Mouse (Mus musculus) brain, adult 2 months (tissue): ENCODE results near the gene Ell3.
A peak's percentile ranks its signal among the peaks of the same experiment; 100 is the strongest.

Source experiments
- DNase-seq: peaks from one replicate; pipeline ENCODE4 v3.0.0; 2011; ENCODE audit warnings: low read depth, low spot score

Gene Ell3

GRCm38 (mm10) chr2:121448136-121448535 lies 4.1 kb upstream of the Ell3 start:
- peak; percentile 41 for DNase-seq

GRCm38 (mm10) chr2:121447006-121447405 lies 2.9 kb upstream of the Ell3 start:
- no peak for DNase-seq

GRCm38 (mm10) chr2:121446506-121446905 lies 2.4 kb upstream of the Ell3 start:
- no peak for DNase-seq

- no peak for DNase-seq
Observed at GRCm38 (mm10) chr2:121445117-121445516, 1.0 kb upstream of the Ell3 start.

- DNase-seq = peak; percentile 28
Observed at GRCm38 (mm10) chr2:121443068-121443349, 1.1 kb downstream of the Ell3 start.

- peak; percentile 43 for DNase-seq
Observed at GRCm38 (mm10) chr2:121442259-121443067, 1.6 kb downstream of the Ell3 start.

GRCm38 (mm10) chr2:121441800-121442199 lies 2.3 kb downstream of the Ell3 start:
- DNase-seq = no peak

GRCm38 (mm10) chr2:121440834-121441605 lies 3.1 kb downstream of the Ell3 start:
- no peak for DNase-seq

GRCm38 (mm10) chr2:121439746-121440145 lies 4.3 kb downstream of the Ell3 start:
- no peak for DNase-seq

- peak; percentile 28 for DNase-seq
Observed at GRCm38 (mm10) chr2:121434854-121435253, 9.2 kb downstream of the Ell3 start.

GRCm38 (mm10) chr2:121425890-121426289 lies 18.2 kb downstream of the Ell3 start:
- no peak for DNase-seq

GRCm38 (mm10) chr2:121423166-121423565 lies 20.9 kb downstream of the Ell3 start:
- DNase-seq = no peak

- no peak for DNase-seq
Observed at GRCm38 (mm10) chr2:121418476-121418875, 25.6 kb downstream of the Ell3 start.

GRCm38 (mm10) chr2:121416356-121416755 lies 27.7 kb downstream of the Ell3 start:
- DNase-seq = no peak

- DNase-seq = peak; percentile 56
Observed at GRCm38 (mm10) chr2:121415591-121415990, 28.5 kb downstream of the Ell3 start.

GRCm38 (mm10) chr2:121415103-121415502 lies 29.0 kb downstream of the Ell3 start:
- DNase-seq = no peak

- DNase-seq = peak; percentile 71
Observed at GRCm38 (mm10) chr2:121414139-121414685, 29.9 kb downstream of the Ell3 start.

- DNase-seq = peak; percentile 98
Observed at GRCm38 (mm10) chr2:121413387-121414042, 30.6 kb downstream of the Ell3 start, which contains the start of the genes Pdia3 and Catsper2. Gene Pdia3 (plus strand): TSS chr2:121413775. Gene Catsper2 (minus strand): TSS chr2:121413792.

GRCm38 (mm10) chr2:121412843-121413386 lies 31.2 kb downstream of the Ell3 start:
- DNase-seq = no peak

- peak; percentile 57 for DNase-seq
Observed at GRCm38 (mm10) chr2:121408160-121408559, 35.9 kb downstream of the Ell3 start.

- no peak for DNase-seq
Observed at GRCm38 (mm10) chr2:121403296-121403695, 40.8 kb downstream of the Ell3 start.

- peak; percentile 95 for DNase-seq
Observed at GRCm38 (mm10) chr2:121396624-121397023, 47.5 kb downstream of the Ell3 start.
